Mouse (Mus musculus) fat pad, adult 2 months (tissue): ENCODE results near the gene Efcab9.
"Not testable (repeated sequence)": the region's sequence is repeated elsewhere in the genome, so short reads cannot be mapped to it uniquely, and the experiment has no call there.

Experiments
- DNase-seq: peaks from one replicate; pipeline ENCODE4 v3.0.0-alpha.2; 2011; ENCODE audit warnings: low read depth, low spot score; ENCODE audit errors: extremely low read depth

The Efcab9 gene

GRCm38 (mm10) chr11:32538846-32539245, 7.0 kb upstream of the Efcab9 start:
- DNase-seq, result no peak

- DNase-seq, result no peak
These were observed 6.6 kb upstream of the Efcab9 start for GRCm38 (mm10) chr11:32538435-32538834.

GRCm38 (mm10) chr11:32536954-32537353, 5.1 kb upstream of the Efcab9 start:
- no peak for DNase-seq

GRCm38 (mm10) chr11:32535646-32536045, 3.8 kb upstream of the Efcab9 start:
- no peak for DNase-seq

- DNase-seq, result no peak
These were observed 2.7 kb upstream of the Efcab9 start for GRCm38 (mm10) chr11:32534453-32535075.

- DNase-seq, result no peak
These were observed 1.8 kb upstream of the Efcab9 start for GRCm38 (mm10) chr11:32533482-32534261.

GRCm38 (mm10) chr11:32532765-32533481, 1.0 kb upstream of the Efcab9 start, which contains the start of gene Stk10:
TSS of gene Stk10 (plus strand) at chr11:32533305.
- no peak for DNase-seq

- DNase-seq, result no peak
These were observed 1.7 kb downstream of the Efcab9 start for GRCm38 (mm10) chr11:32530151-32530550.

- no peak for DNase-seq
These were observed 4.9 kb downstream of the Efcab9 start for GRCm38 (mm10) chr11:32527006-32527405.

- DNase-seq, result no peak
These were observed 7.6 kb downstream of the Efcab9 start for GRCm38 (mm10) chr11:32524122-32524920.

- DNase-seq, result no peak
These were observed 10.6 kb downstream of the Efcab9 start for GRCm38 (mm10) chr11:32521246-32521645.

GRCm38 (mm10) chr11:32519354-32519753, 12.5 kb downstream of the Efcab9 start:
- DNase-seq, result no peak

GRCm38 (mm10) chr11:32518770-32519169, 13.1 kb downstream of the Efcab9 start:
- DNase-seq, result no peak

- DNase-seq, result no peak
These were observed 14.8 kb downstream of the Efcab9 start for GRCm38 (mm10) chr11:32516916-32517712.

GRCm38 (mm10) chr11:32516091-32516490, 15.8 kb downstream of the Efcab9 start:
- DNase-seq, result no peak

GRCm38 (mm10) chr11:32514853-32515252, 17.0 kb downstream of the Efcab9 start:
- not testable (repeated sequence) for DNase-seq

- DNase-seq, result no peak
These were observed 21.0 kb downstream of the Efcab9 start for GRCm38 (mm10) chr11:32510930-32511329.

- peak; percentile 46 for DNase-seq
These were observed 26.7 kb downstream of the Efcab9 start for GRCm38 (mm10) chr11:32505091-32505739.

GRCm38 (mm10) chr11:32503711-32504110, 28.2 kb downstream of the Efcab9 start:
- DNase-seq, result no peak

GRCm38 (mm10) chr11:32499931-32500330, 31.9 kb downstream of the Efcab9 start:
- no peak for DNase-seq
